Mouse (Mus musculus): ENCODE measurements at regions not wholly inside any gene's neighbourhood (a gene's known extent, or its start where the extent isn't known, plus 50 kb on each side); places are given as distances from the start of the nearest gene placed in this dataset.

DNA sequence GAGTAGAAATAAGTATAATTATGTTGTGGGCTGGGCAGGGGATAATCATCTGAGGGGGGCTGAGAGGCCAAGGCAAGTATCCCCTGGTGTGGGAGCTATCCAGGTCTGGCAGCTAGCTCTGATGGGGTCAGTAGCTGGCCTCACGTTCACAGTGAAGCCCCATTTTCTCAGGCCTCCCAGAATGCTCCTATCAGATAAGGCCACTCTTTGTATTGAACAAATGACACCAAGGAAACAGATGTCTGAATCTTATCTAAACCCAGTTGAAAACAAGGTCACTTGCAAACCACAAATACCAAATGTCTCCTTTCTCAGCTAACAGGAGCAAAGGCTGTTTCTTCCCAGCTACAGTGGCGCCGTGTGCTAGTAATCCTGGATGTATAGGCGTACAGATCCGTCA, 137.6 kb upstream of the Sp4 start:
- WGBS, result 89% methylated on average over 5 of the region's 5 CpGs
- Histone ChIP-seq H3K4me2 (no peak overlapping the region), H3K27me3 (no peaks in the 10 kb centered on the region), H3K36me3 (no peaks in the 10 kb centered on the region), H3K4me1 (replicated peaks) (no peaks in the 10 kb centered on the region), H3K27ac (no peak overlapping the region), H3K9me3 (no peaks in the 10 kb centered on the region), H3K4me3 (no peak overlapping the region), H3K9ac (no peak overlapping the region)
- no peak for ATAC-seq (ENCODE audit: low FRiP score)

DNA sequence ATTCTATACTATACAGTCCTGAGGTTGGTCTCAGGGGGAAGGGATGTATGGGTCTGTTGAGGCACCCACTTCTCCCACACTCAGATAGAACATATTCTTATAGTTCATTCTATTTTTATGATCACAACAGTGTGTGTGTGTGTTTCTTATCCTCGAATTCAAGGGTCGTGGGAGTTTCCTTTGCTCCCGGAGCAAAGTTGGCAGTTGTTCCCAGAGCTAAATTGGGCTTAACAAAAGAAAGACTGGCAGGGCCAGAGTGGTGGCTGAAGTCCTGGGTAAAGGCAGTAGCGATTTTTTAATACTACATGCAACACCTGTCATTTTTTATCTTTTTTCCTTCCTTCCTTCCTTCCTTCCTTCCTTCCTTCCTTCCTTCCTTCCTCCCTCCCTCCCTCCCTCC, 131.5 kb upstream of the Sp4 start:
- ATAC-seq (ENCODE audit: low FRiP score), result no peak
- no peak overlapping the region for H3K9ac ChIP-seq

DNA sequence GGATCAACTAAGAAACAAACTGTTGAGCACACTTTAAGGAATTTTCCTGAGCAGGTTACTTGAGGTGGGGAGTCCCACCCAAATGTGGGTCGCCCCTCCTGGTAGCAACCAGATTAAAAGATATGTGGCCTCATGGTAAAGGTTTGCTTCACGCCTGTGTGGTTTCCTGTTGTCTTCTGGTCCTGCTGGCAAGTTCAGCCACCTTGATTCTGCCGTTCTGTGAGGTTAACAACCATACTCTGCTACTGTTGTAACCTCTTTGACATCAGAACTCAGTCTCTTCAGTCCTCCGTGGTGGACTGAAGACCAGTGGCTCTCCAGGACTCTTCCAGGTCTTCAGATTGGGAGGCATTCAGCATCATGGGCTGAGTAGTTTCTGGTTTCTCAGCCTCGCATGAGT, 127.1 kb upstream of the Sp4 start:
- no peak for ATAC-seq (ENCODE audit: low FRiP score)
- Histone ChIP-seq H3K9me3 (no peaks in the 10 kb centered on the region), H3K27ac (no peak overlapping the region), H3K36me3 (no peaks in the 10 kb centered on the region), H3K4me1 (replicated peaks) (no peaks in the 10 kb centered on the region), H3K4me2 (no peak overlapping the region), H3K4me3 (no peak overlapping the region), H3K9ac (no peak overlapping the region), H3K27me3 (no peaks in the 10 kb centered on the region)
- WGBS, result 82% methylated on average over 5 of the region's 5 CpGs

More for the DNA sequence above, 131.5 kb upstream of the Sp4 start:
- Histone ChIP-seq H3K4me2 (no peak overlapping the region), H3K4me3 (no peak overlapping the region), H3K9me3 (no peaks in the 10 kb centered on the region), H3K27me3 (no peaks in the 10 kb centered on the region), H3K27ac (no peak overlapping the region), H3K36me3 (no peaks in the 10 kb centered on the region), H3K4me1 (replicated peaks) (no peaks in the 10 kb centered on the region)
- WGBS, result 71% methylated on average over 4 of the region's 4 CpGs

DNA sequence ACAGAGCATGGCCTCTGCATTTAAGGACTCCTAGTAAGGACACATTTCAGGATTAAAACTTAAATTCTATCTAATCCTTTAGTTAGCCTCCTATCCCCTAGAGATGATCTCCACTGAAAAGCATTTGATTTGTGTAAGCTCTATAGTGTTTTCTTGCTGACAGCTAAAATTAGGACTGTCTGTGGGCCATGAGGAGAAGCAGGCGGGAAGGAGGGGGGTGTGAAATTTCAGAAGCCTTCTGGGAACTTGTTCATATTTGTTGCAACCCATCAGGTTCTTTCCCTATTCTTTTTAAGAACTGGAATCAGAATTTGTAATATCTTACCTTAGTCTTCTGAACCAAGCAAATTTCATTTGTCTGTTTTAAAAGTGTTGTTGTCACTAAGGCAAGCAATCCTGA, 114.7 kb upstream of the Sp4 start:
- Histone ChIP-seq H3K27me3 (no peaks in the 10 kb centered on the region), H3K4me1 (replicated peaks) (no peaks in the 10 kb centered on the region), H3K9ac (no peak overlapping the region), H3K9me3 (peaks cover 4% of the 10 kb centered on the region; the same call in 1 of the 2 replicates), H3K27ac (no peak overlapping the region), H3K4me2 (no peak overlapping the region), H3K36me3 (no peaks in the 10 kb centered on the region), H3K4me3 (no peak overlapping the region)
- no peak for ATAC-seq (ENCODE audit: low FRiP score)
- WGBS, result 93% methylated on average over 1 of the region's 1 CpGs

GRCm38 (mm10) chr12:118411767-118412430, 110.7 kb upstream of the Sp4 start:
- WGBS, result 70% methylated on average over 7 of the region's 7 CpGs
- ATAC-seq (ENCODE audit: low FRiP score), result no peak
- Histone ChIP-seq H3K4me3 (no peak overlapping the region), H3K9ac (no peak overlapping the region), H3K9me3 (no peaks in the 10 kb centered on the region), H3K27ac (no peak overlapping the region), H3K4me2 (no peak overlapping the region), H3K36me3 (no peaks in the 10 kb centered on the region), H3K4me1 (replicated peaks) (no peaks in the 10 kb centered on the region), H3K27me3 (no peaks in the 10 kb centered on the region)

DNA sequence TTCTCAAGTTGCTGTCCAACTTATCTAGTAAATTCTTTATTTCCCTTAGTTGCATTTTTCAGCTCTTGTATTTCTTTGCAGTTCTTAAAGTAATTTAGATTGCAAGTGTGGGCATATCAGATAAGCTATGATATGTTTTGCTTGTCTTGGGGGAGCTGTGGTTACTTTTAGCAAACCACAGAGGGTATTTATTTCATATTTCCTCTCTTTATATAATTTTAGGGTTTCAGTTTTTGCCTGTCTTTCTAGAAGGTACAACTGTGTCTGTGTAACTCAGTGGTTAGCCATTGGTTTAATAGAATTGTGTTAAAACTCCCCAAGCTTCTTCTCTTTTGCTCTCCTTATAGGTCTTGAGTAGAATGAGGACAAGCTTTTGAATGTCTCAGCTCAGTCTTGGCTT, 109.7 kb upstream of the Sp4 start:
- H3K4me2 ChIP-seq, result no peak overlapping the region
- H3K9me3 ChIP-seq, result no peaks in the 10 kb centered on the region
- no peaks in the 10 kb centered on the region for H3K4me1 ChIP-seq (replicated peaks)
- H3K4me3 ChIP-seq, result no peak overlapping the region
- H3K36me3 ChIP-seq, result no peaks in the 10 kb centered on the region
- no peak overlapping the region for H3K27ac ChIP-seq
- no peaks in the 10 kb centered on the region for H3K27me3 ChIP-seq
- no peak overlapping the region for H3K9ac ChIP-seq
- ATAC-seq (ENCODE audit: low FRiP score), result no peak

GRCm38 (mm10) chr12:118405135-118405534, 103.9 kb upstream of the Sp4 start:
- Histone ChIP-seq H3K9me3 (no peaks in the 10 kb centered on the region), H3K36me3 (no peaks in the 10 kb centered on the region), H3K4me2 (no peak overlapping the region), H3K4me1 (replicated peaks) (no peaks in the 10 kb centered on the region), H3K4me3 (no peak overlapping the region), H3K27ac (no peak overlapping the region), H3K9ac (no peak overlapping the region), H3K27me3 (no peaks in the 10 kb centered on the region)
- ATAC-seq (ENCODE audit: low FRiP score), result no peak

- WGBS, result 51% methylated on average over 5 of the region's 5 CpGs
- Histone ChIP-seq H3K4me1 (replicated peaks) (no peaks in the 10 kb centered on the region), H3K9me3 (no peaks in the 10 kb centered on the region), H3K9ac (no peak overlapping the region), H3K27me3 (no peaks in the 10 kb centered on the region), H3K36me3 (no peaks in the 10 kb centered on the region), H3K4me3 (no peak overlapping the region), H3K27ac (no peak overlapping the region), H3K4me2 (no peak overlapping the region)
- no peak for ATAC-seq (ENCODE audit: low FRiP score)
Observed at GRCm38 (mm10) chr12:118404171-118404570, 102.9 kb upstream of the Sp4 start.

DNA sequence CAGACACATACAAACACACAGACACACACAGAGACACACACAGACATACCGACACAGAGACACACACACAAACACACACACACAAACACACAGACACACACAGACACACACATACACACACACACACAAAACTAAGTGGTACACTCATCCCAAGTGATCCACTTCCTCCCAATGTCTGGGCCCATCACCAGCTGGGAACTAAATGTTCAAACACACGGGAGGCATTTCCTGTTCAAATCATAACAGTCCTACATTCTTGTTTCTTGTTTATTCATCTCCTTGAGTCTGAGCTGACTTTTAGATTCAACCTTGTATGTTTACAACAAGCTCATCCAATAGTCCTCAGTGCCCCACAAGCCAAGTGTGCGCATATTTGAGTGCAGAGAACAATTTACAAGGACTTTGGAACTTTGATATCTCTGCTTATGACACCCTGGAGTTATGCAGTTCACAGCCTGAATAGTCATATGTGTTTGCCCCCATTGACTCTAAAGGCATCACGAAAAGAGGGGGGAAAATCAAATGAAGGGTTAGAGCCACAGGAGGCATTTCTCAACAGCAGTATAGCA, 102.4 kb upstream of the Sp4 start:
- Histone ChIP-seq H3K27ac (no peak overlapping the region), H3K27me3 (no peaks in the 10 kb centered on the region), H3K4me1 (replicated peaks) (no peaks in the 10 kb centered on the region), H3K36me3 (no peaks in the 10 kb centered on the region), H3K4me3 (no peak overlapping the region), H3K4me2 (no peak overlapping the region), H3K9me3 (no peaks in the 10 kb centered on the region), H3K9ac (no peak overlapping the region)
- no peak for ATAC-seq (ENCODE audit: low FRiP score)
- WGBS, result 82% methylated on average over 4 of the region's 4 CpGs

- H3K4me1 ChIP-seq (replicated peaks), result no peaks in the 10 kb centered on the region
- no peak overlapping the region for H3K9ac ChIP-seq
- H3K9me3 ChIP-seq, result no peaks in the 10 kb centered on the region
- ATAC-seq (ENCODE audit: low FRiP score), result no peak
- H3K27ac ChIP-seq, result no peak overlapping the region
- H3K4me3 ChIP-seq, result no peak overlapping the region
- H3K36me3 ChIP-seq, result no peaks in the 10 kb centered on the region
- no peak overlapping the region for H3K4me2 ChIP-seq
- no peaks in the 10 kb centered on the region for H3K27me3 ChIP-seq
Observed at GRCm38 (mm10) chr12:118401377-118401776, 100.1 kb upstream of the Sp4 start.

- H3K4me2 ChIP-seq, result no peak overlapping the region
- no peak for ATAC-seq (ENCODE audit: low FRiP score)
Observed at GRCm38 (mm10) chr12:118391654-118392053, 90.4 kb upstream of the Sp4 start.

DNA sequence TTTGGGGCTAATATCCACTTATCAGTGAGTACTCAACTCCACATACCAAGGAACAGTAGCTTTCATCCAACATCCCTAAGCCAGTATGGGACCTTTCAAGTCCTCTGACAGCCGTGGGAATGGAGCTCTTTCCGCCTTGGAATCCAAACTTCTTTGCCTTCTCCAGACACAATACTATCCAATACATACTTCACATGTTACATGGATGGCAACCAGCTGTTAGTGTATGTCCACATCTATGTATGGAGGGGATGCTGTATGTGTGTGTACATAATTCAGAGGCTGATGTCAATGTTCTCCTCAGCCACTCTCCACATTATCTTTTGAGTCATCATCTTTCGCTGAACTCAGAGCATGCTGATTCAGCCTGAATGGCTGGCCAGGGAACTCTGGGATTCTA, 79.8 kb upstream of the Sp4 start:
- 94% methylated on average over 3 of the region's 3 CpGs for WGBS
- H3K4me2 ChIP-seq, result no peak overlapping the region
- no peak for ATAC-seq (ENCODE audit: low FRiP score)
- no peaks in the 10 kb centered on the region for H3K27me3 ChIP-seq
- H3K9me3 ChIP-seq, result no peaks in the 10 kb centered on the region
- H3K4me1 ChIP-seq (replicated peaks), result no peaks in the 10 kb centered on the region
- H3K27ac ChIP-seq, result no peak overlapping the region
- no peak overlapping the region for H3K9ac ChIP-seq
- no peaks in the 10 kb centered on the region for H3K36me3 ChIP-seq
- no peak overlapping the region for H3K4me3 ChIP-seq

More at GRCm38 (mm10) chr12:118391654-118392053, 90.4 kb upstream of the Sp4 start:
- Histone ChIP-seq H3K4me1 (replicated peaks) (no peaks in the 10 kb centered on the region), H3K4me3 (no peak overlapping the region), H3K9ac (no peak overlapping the region), H3K27ac (no peak overlapping the region), H3K36me3 (no peaks in the 10 kb centered on the region), H3K9me3 (no peaks in the 10 kb centered on the region), H3K27me3 (no peaks in the 10 kb centered on the region)

GRCm38 (mm10) chr12:118377898-118378297, 76.7 kb upstream of the Sp4 start:
- Histone ChIP-seq H3K36me3 (no peaks in the 10 kb centered on the region), H3K9ac (no peak overlapping the region), H3K4me3 (no peak overlapping the region), H3K4me1 (replicated peaks) (no peaks in the 10 kb centered on the region), H3K27ac (no peak overlapping the region), H3K27me3 (no peaks in the 10 kb centered on the region), H3K9me3 (no peaks in the 10 kb centered on the region), H3K4me2 (no peak overlapping the region)
- WGBS, result 74% methylated on average over 5 of the region's 5 CpGs
- no peak for ATAC-seq (ENCODE audit: low FRiP score)

Measured in hindbrain, embryonic 13.5 days (tissue).